Mouse (Mus musculus) spleen, adult 2 months (tissue): ENCODE data around the gene Nlrp14. TPM values are rescaled to one million over a fixed set of nuclear protein-coding genes. Genes with fewer than 3 reads are reported as not detected.

ENCODE experiments used
- DNase-seq, 2 experiments: peaks; one replicate each; pipeline versions ENCODE4 v3.0.0 to v3.0.0-alpha.2; 2012 to 2021; ENCODE audit warnings: low spot score in 2 of 2, low read depth in 1 of 2
- H3K27ac ChIP-seq: fragments of 200-500 bp; 2 replicates; pipeline ENCODE4 v1.5.1; 2012; ENCODE audit warnings: low read length, inconsistent platforms; ENCODE audit not compliant: insufficient read depth
- H3K27me3 ChIP-seq: fragments of 200-500 bp; 2 replicates; pipeline ENCODE4 v1.6.1; 2012; ENCODE audit warnings: mild to moderate bottlenecking, moderate library complexity, low read length, inconsistent platforms; ENCODE audit not compliant: control insufficient read depth, insufficient read depth
- H3K36me3 ChIP-seq: fragments of 200-500 bp; 2 replicates; pipeline ENCODE4 v1.6.1; 2012; ENCODE audit warnings: mild to moderate bottlenecking, low read length, inconsistent platforms; ENCODE audit not compliant: control insufficient read depth, insufficient read depth
- H3K4me1 ChIP-seq: fragments of 200-500 bp; 2 replicates; pipeline ENCODE4 v1.6.1; 2011; ENCODE audit warnings: inconsistent platforms; ENCODE audit not compliant: control insufficient read depth, insufficient read depth, insufficient read length
- H3K4me3 ChIP-seq: fragments of 200-500 bp; 2 replicates; pipeline ENCODE4 v1.5.1; 2011; ENCODE audit warnings: mild to moderate bottlenecking, inconsistent platforms; ENCODE audit not compliant: insufficient read depth, insufficient read length; ENCODE audit errors: extremely low read depth
- CTCF ChIP-seq: fragments of 200-500 bp; IDR thresholded peaks from 2 replicates; pipeline ENCODE4 v1.5.1; 2011; ENCODE audit warnings: mild to moderate bottlenecking, inconsistent platforms; ENCODE audit not compliant: insufficient read depth, insufficient read length, insufficient replicate concordance; ENCODE audit errors: extremely low read depth
- POLR2A ChIP-seq: fragments of 200-500 bp; IDR thresholded peaks from 2 replicates; pipeline ENCODE4 v1.6.1; 2011; ENCODE audit warnings: low read depth, low read length, inconsistent platforms
- WGBS: fragments of 180-500 bp; shearing (Covaris S2); methylation state at CpG from one replicate; pipeline ENCODE4 v1.1.7; 2018; 5-methylcytosine and 5-hydroxymethylcytosine counted together
- polyA plus RNA-seq: library from polyadenylated mRNA; depleted of rRNA; stranded (reverse); fragments of >200 nt; gene quantifications from 2 replicates; pipeline ENCODE4 v1.2.3, GENCODE M21; 2012; rRNA removed

Nlrp14 gene
- polyA plus RNA-seq, 1 experiment = not detected

GRCm38 (mm10) chr7:107210126-107210576 is 43.4 kb downstream of the Nlrp14 start:
- no peak overlapping the region for H3K27ac ChIP-seq
- peaks cover 2% of the 10 kb centered on the region; the same call in 1 of the 2 replicates for H3K27me3 ChIP-seq
- no peak for DNase-seq
- no peaks in the 10 kb centered on the region for H3K36me3 ChIP-seq
- no peak for TF ChIP-seq POLR2A
- no peak for TF ChIP-seq CTCF
- no peaks in the 10 kb centered on the region for H3K4me1 ChIP-seq
- 59% methylated on average over 77 of the region's 77 CpGs for WGBS
- H3K4me3 ChIP-seq = no peak overlapping the region

GRCm38 (mm10) chr7:107215723-107216122 is 48.9 kb downstream of the Nlrp14 start:
- no peak for TF ChIP-seq CTCF
- no peak for TF ChIP-seq POLR2A
- H3K27ac ChIP-seq = no peak overlapping the region
- DNase-seq = no peak

GRCm38 (mm10) chr7:107216845-107217244 is 50.1 kb downstream of the Nlrp14 start:
- Histone ChIP-seq H3K4me3 (no peak overlapping the region), H3K27ac (no peak overlapping the region), H3K36me3 (no peaks in the 10 kb centered on the region), H3K27me3 (no peaks in the 10 kb centered on the region), H3K4me1 (no peaks in the 10 kb centered on the region)
- TF ChIP-seq CTCF (no peak), POLR2A (no peak)
- 81% methylated on average over 2 of the region's 2 CpGs for WGBS
- DNase-seq = no peak

More at GRCm38 (mm10) chr7:107215723-107216122, 48.9 kb downstream of the Nlrp14 start:
- Histone ChIP-seq H3K4me3 (no peak overlapping the region), H3K27me3 (no peaks in the 10 kb centered on the region), H3K36me3 (no peaks in the 10 kb centered on the region), H3K4me1 (no peaks in the 10 kb centered on the region)

- TF ChIP-seq POLR2A = no peak
- no peaks in the 10 kb centered on the region for H3K36me3 ChIP-seq
- no peak for DNase-seq
Observed at GRCm38 (mm10) chr7:107236854-107237253, 70.1 kb downstream of the Nlrp14 start.

GRCm38 (mm10) chr7:107237498-107237897 is 70.7 kb downstream of the Nlrp14 start:
- WGBS = 68% methylated on average over 3 of the region's 3 CpGs

More at GRCm38 (mm10) chr7:107236854-107237253, 70.1 kb downstream of the Nlrp14 start:
- no peak overlapping the region for H3K27ac ChIP-seq
- no peak overlapping the region for H3K4me3 ChIP-seq
- 68% methylated on average over 3 of the region's 3 CpGs for WGBS
- no peaks in the 10 kb centered on the region for H3K4me1 ChIP-seq
- H3K27me3 ChIP-seq = no peaks in the 10 kb centered on the region

GRCm38 (mm10) chr7:107241371-107241883 is 74.6 kb downstream of the Nlrp14 start:
- 89% methylated on average over 5 of the region's 5 CpGs for WGBS
- Histone ChIP-seq H3K27me3 (no peaks in the 10 kb centered on the region), H3K36me3 (no peaks in the 10 kb centered on the region), H3K27ac (no peak overlapping the region), H3K4me1 (no peaks in the 10 kb centered on the region), H3K4me3 (no peak overlapping the region)
- TF ChIP-seq CTCF (no peak), POLR2A (no peak)
- DNase-seq = no peak

More at GRCm38 (mm10) chr7:107237498-107237897, 70.7 kb downstream of the Nlrp14 start:
- no peaks in the 10 kb centered on the region for H3K27me3 ChIP-seq
- no peak overlapping the region for H3K27ac ChIP-seq
- TF ChIP-seq POLR2A (no peak), CTCF (no peak)
- no peak for DNase-seq
- no peaks in the 10 kb centered on the region for H3K36me3 ChIP-seq
- H3K4me1 ChIP-seq = no peaks in the 10 kb centered on the region
- no peak overlapping the region for H3K4me3 ChIP-seq

Other genes with a start within 250 kb of the Nlrp14 start
- gene Olfr709-ps1, start 234.8 kb upstream of the Nlrp14 start, polyA plus RNA-seq = not detected in 2 replicates
- not detected in 2 replicates for gene Olfr710, start 218.7 kb upstream of the Nlrp14 start, polyA plus RNA-seq
- not detected in 2 replicates for gene Olfr6, start 203.1 kb upstream of the Nlrp14 start, polyA plus RNA-seq
- not detected in 2 replicates for gene Olfr711, start 191.5 kb upstream of the Nlrp14 start, polyA plus RNA-seq
- gene Olfr2, start 160.9 kb upstream of the Nlrp14 start, polyA plus RNA-seq = not detected in 2 replicates
- not detected in 2 replicates for gene Olfr713, start 135.8 kb upstream of the Nlrp14 start, polyA plus RNA-seq
- gene Olfr714, start 96.0 kb upstream of the Nlrp14 start, polyA plus RNA-seq = not detected in 2 replicates
- not detected in 2 replicates for gene Olfr17, start 73.8 kb upstream of the Nlrp14 start, polyA plus RNA-seq
- gene Olfr715b, start 56.6 kb upstream of the Nlrp14 start, polyA plus RNA-seq = not detected in 2 replicates
- not detected in 2 replicates for gene Olfr715, start 35.9 kb upstream of the Nlrp14 start, polyA plus RNA-seq
- not detected in 2 replicates for gene Olfr716, start 28.7 kb upstream of the Nlrp14 start, polyA plus RNA-seq
- not detected in 2 replicates for gene Rbmxl2, start 42.5 kb downstream of the Nlrp14 start, polyA plus RNA-seq
- gene Syt9, start 203.7 kb downstream of the Nlrp14 start, polyA plus RNA-seq = 0.04 and 0.05 TPM in 2 replicates